Mouse (Mus musculus) CD4-positive, CD25-positive, alpha-beta regulatory T cell, adult 4 months (primary cell): ENCODE data around the gene Usp51. TPM values are rescaled to one million over a fixed set of nuclear protein-coding genes. Genes with fewer than 3 reads are reported as not detected.
"Not testable (repeated sequence)": the region's sequence is repeated elsewhere in the genome, so short reads cannot be mapped to it uniquely, and the experiment has no call there.

Experiments
- ATAC-seq: one replicate; pipeline ENCODE4 v1.8.0; 2017
- polyA plus RNA-seq, 2 experiments: library from polyadenylated mRNA; unstranded; fragments of 100-300 nt; shearing (Covaris generic); gene quantifications; one replicate each; pipeline ENCODE4 v1.2.1; 2017

Usp51 gene
- polyA plus RNA-seq, result not detected

DNA sequence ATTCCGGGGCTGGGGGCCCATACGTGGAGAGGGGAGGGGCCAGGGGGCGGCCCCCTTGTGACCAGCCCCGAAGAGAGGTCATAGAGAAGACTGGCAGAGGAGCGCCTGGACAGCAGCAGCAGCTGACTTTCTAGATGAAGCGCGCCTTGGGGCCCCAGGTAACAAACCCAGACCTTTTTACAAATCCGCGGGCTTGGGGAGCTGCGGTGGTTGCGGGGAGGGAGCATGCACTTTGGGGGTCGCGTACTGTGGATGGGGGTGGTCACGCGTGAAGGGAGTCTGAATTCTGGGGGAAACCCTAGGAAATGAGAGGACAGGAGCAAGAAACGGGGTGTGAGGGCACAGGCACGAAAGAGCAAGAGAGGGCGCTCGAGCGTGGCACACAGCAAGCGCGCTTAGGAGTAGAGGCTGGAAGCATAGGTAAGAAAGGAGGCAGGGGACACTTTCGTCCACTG is at the start of gene Usp51:
Usp51 (plus strand) TSS at position 83 of the 455 bp plus-strand sequence.
- ATAC-seq, result peak; percentile 26

DNA sequence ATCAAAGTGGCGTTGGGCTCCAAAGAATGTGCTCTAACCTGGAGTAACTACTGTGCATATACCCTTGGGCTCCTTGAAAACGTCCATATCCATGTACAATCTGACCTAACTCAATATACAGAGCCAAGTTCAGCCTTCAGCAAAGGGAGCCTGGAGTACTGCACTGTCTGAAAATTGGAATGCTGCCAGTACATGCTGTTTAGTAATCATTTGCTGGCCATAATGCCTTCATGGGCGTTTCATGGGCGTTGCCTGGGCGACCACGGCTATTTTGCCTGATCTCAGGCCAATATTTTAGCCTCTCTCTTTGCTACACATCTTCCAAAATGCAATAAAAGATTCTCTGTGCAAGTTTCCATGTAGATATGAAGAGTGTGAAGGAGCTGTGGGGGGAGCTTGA is 36.7 kb upstream of the Usp51 start:
- ATAC-seq, result no peak

DNA sequence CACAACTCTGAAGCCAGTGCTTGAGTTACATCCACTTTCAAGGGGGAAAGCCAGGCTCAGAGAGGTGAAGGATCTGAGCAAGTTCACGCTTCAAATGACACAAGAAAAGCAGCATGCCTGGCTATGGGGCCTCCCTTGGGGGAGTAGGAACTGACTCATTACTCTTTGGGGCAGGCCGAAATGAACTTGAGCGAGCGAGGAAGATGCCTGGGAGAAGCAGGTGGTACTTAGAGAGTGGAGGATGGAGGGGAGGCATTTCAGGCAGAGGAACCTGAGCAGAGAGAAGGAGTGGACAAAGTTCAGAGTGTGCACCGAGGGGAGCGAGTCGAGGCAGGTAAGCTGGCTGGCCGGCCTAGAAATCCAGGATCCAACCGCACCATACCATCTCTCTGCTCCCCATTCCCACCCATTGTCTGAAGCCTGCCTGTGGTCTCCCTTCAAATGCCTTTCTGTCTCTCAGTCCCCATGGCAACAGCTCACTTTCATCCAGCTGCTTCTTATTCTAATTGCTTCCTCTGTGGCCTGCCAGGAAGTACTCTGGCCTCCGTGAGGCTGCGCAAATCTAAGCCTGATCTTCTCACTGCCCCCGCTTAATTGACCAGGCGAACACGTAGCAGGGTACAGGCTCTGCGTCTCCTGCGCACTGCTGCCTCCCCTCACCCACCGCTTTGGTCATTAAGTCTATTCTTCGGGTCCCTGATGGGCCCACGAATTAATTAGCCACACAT is 32.6 kb upstream of the Usp51 start:
- ATAC-seq, result not testable (repeated sequence)

DNA sequence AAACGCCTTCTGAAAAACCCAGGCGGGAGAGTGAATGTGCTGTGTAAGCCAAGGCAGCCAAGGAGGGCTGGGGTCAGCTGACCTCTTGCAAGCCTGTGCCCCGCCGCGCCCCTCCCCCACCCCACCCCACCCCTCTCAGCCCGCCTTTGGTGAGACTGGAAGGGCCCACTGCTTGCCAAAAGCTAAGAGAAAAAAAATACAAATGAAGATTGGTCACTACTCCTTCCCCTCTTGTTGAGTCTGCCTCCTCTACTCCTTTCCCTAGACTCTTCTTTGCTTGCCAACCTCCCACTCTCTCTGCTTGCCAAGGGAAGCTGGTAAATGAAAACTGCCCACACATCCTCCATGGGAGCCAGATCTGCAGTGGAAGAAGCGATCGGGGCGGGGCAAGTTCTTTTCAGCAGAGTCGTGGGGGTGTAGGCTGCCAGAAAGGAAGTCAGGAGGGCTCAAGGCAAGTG is 32.0 kb upstream of the Usp51 start:
- ATAC-seq, result peak; percentile 47

DNA sequence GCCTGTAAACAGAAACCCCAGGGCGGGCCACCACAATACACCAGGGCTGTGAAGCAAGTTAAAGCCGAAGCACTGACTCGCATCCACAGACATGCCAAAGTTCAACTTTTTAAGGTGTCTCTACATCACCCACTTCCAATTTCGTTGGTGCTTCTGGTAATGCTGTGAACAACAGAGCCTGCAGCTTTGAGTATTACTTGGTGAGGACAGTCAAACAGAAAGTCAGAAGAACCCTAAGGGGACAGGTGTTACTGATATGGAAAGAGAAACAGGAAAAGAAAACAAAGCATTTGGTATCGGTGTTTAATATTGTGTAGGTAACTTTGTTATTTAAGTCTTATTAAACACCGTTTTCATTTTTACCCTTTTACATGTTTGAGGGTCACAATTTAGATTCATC is 29.7 kb upstream of the Usp51 start:
- ATAC-seq, result no peak

DNA sequence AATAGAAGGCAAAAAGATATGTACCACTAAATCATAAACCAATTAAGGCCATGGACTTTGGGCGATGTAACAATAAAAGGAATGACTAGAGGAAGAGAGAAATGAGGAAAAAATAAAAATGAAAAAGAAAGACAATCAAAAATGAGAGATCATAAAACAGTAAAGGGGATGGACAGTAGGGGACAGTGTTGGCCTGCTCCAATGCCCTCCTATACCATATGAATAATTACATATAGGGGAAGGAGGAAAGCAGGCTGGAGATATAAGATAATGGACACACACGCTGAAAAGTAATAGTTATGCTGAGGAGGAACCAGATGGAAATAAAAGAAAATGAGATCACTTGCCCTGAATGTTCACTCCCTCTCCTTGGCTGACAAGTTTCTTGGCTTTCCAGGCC is 21.3 kb upstream of the Usp51 start:
- ATAC-seq, result no peak

DNA sequence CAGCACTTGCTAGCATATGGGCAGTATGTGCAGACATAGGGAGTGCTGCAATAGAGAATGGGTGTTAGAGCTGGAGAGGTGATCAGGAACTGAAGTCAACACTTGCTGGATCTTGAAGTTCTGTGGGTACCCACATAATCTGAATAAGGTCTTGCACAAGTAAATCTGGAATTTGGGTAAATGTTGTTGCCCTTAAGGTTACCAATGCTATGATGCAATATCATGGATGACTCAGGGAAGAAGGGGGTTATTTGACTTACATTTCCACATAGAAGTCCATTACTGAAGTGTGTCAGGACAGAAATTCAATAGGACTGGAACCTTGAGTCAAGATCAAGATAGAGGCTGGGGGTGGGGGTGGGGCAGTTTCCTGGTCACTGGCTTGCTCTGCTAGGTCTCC is 16.4 kb upstream of the Usp51 start:
- ATAC-seq, result not testable (repeated sequence)

DNA sequence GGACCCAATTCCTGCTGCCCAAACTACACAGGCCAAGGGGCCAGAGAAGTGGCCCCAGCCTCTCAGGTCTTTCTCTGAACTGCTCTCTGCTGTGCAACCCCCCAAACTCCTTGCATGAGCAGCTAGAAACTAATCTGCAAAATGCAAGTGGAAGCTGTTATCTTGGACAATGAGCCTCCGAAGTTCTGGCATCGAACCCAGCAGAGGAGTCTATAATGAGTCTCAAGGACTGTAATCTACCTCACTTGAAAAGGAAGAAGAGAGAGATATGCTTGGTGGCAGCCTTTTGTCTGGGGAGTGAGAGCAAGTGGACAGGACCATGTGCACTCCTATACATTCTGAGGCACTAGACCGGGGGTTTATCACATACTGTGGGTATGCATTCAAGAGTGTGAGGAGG is 10.2 kb upstream of the Usp51 start:
- ATAC-seq, result not testable (repeated sequence)

DNA sequence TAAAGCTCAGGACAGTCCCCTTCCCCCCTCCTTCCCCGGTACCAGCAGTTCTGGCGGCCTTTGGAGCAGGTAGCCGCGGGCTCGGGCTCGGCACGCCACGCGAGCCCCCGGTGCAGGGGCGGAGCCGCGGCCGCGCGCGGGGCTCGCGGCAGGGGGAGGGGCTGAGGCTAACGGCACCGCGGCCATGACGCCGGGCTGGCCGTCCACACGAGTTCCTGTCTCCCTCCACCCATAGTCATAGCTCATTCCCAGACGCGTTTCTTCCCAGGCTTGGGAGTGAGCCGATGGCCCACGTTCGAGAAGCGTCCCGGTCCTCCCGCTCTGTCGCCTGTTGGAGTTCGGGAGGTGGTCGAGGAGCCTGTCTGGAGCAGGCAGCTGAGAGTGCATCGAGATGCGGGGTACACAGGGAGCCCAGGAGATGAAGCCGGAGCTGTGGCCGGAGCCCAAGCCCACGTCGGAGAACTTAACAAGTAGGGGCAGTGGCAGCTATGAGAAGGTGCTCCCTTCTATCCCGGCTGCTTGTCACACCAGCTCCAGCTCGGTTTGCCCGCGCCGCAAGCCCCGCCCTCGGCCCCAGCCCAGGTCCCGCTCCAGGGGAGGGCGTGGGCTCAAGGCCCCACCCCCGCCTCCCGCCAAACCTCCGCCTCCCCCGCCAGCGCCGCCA is 884 bp downstream of the Usp51 start:
- ATAC-seq, result peak; percentile 45

DNA sequence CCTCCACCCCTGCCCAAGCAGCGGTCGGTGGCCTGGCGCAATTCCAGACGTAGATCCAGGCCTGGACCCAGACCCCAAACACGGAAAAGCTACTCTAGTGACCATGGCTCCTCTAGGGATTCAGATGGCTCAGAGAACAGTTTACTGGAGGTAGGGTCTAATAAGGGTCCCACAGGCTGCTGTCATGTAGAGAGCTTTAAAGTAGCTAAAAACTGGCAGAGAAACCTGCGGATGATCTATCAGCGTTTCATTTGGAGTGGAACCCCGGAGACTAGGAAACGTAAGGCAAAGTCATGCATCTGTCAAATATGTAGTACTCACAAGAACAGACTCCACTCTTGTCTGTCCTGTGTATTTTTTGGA is 1.4 kb downstream of the Usp51 start:
- no peak for ATAC-seq

DNA sequence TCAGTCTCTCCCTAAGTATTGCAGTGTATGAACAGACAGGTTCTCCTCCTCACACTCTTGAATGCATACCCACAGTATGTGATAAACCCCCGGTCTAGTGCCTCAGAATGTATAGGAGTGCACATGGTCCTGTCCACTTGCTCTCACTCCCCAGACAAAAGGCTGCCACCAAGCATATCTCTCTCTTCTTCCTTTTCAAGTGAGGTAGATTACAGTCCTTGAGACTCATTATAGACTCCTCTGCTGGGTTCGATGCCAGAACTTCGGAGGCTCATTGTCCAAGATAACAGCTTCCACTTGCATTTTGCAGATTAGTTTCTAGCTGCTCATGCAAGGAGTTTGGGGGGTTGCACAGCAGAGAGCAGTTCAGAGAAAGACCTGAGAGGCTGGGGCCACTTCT is 19.0 kb downstream of the Usp51 start:
- not testable (repeated sequence) for ATAC-seq

DNA sequence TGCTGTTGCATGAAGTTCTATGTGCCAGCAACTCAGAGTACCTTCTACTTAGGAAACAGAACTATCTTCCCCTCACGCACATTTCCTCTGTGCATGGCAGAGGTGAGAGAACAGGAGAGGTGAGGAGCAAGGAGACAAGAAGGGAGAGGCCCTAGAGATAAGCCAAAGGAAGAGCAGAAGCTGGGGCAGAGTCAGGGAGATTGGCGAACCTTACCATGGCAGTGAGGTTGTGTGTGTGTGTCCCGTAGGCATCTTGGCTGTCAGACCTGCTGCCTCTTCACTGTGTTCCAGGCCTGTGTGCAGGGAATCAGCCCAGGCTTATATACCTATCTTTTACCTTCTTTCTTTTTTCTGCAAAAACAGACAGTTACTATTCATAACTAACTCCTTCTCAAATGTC is 19.4 kb downstream of the Usp51 start:
- ATAC-seq, result not testable (repeated sequence)

DNA sequence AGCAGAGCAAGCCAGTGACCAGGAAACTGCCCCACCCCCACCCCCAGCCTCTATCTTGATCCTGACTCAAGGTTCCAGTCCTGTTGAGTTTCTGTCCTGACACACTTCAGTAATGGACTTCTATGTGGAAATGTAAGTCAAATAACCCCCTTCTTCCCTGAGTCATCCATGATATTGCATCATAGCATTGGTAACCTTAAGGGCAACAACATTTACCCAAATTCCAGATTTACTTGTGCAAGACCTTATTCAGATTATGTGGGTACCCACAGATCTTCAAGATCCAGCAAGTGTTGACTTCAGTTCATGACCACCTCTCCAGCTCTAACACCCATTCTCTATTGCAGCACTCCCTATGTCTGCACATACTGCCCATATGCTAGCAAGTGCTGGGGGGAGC is 25.3 kb downstream of the Usp51 start:
- not testable (repeated sequence) for ATAC-seq

DNA sequence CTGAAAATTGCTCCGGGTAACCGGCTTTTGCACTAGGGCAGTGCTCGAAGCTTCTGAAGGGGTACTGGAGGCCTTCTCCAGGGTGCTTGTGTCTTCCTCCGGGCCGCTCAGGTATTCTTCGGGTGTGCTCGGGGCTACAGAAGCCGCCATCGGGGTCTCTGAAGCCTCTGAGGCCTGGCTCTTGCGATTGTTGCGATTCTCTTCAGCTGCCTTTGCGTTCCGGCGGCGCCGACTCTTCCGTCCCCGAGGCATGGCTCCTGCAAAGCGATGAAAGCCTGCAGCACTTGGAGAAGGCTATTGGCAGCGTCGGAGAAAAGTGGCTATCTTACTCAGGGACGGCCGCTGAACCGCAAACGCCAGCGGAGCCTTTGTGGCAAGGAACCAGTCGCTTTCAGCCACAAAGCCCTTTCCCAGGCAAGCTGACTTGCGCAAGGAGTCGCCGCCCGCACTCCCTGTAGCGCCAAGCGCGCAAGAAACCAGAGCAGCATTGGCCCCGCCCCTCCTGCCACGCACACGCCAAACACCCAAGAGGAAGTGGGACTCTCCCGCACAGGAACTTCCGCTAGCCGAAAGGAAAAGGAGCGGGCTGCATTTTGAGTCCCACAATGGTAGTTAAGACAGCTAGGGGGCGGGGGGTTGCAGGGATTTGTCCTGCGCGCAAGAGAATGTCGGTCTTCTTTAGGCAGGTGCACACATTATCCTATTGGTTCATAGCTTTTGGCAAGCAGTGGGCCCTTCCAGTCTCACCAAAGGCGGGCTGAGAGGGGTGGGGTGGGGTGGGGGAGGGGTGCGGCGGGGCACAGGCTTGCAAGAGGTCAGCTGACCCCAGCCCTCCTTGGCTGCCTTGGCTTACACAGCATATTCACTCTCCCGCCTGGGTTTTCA is 31.1 kb downstream of the Usp51 start, which contains the start of gene Mageh1:
Mageh1 (minus strand) TSS at position 489 of the 885 bp plus-strand sequence.
- ATAC-seq, result peak; percentile 93

DNA sequence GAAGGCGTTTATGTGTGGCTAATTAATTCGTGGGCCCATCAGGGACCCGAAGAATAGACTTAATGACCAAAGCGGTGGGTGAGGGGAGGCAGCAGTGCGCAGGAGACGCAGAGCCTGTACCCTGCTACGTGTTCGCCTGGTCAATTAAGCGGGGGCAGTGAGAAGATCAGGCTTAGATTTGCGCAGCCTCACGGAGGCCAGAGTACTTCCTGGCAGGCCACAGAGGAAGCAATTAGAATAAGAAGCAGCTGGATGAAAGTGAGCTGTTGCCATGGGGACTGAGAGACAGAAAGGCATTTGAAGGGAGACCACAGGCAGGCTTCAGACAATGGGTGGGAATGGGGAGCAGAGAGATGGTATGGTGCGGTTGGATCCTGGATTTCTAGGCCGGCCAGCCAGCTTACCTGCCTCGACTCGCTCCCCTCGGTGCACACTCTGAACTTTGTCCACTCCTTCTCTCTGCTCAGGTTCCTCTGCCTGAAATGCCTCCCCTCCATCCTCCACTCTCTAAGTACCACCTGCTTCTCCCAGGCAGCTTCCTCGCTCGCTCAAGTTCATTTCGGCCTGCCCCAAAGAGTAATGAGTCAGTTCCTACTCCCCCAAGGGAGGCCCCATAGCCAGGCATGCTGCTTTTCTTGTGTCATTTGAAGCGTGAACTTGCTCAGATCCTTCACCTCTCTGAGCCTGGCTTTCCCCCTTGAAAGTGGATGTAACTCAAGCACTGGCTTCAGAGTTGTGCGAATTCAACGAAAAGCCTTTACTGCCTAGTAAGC is 31.9 kb downstream of the Usp51 start:
- ATAC-seq, result peak; percentile 40

Other genes with a start within 250 kb of the Usp51 start
- gene Shroom2, start 237.0 kb upstream of the Usp51 start, polyA plus RNA-seq, result not detected
- gene Gpr143, start 224.5 kb upstream of the Usp51 start, polyA plus RNA-seq, result not detected
- 1 to 10 TPM; 1.5 to 1.7 TPM for gene Mageh1, start 31.1 kb downstream of the Usp51 start, polyA plus RNA-seq
- not detected for gene Foxr2, start 112.3 kb downstream of the Usp51 start, polyA plus RNA-seq
- gene Rragb, start 133.5 kb downstream of the Usp51 start, polyA plus RNA-seq, result 1 to 10 TPM; 4.9 to 9.3 TPM
- 1 to 10 TPM in 1 of 2 experiments, under 1 TPM in 1; 0.87 to 1.3 TPM for gene Klf8, start 231.0 kb downstream of the Usp51 start, polyA plus RNA-seq